Mouse (Mus musculus): ENCODE results near the gene Rere.
"Not testable (repeated sequence)": the region's sequence is repeated elsewhere in the genome, so short reads cannot be mapped to it uniquely, and the experiment has no call there.

DNA sequence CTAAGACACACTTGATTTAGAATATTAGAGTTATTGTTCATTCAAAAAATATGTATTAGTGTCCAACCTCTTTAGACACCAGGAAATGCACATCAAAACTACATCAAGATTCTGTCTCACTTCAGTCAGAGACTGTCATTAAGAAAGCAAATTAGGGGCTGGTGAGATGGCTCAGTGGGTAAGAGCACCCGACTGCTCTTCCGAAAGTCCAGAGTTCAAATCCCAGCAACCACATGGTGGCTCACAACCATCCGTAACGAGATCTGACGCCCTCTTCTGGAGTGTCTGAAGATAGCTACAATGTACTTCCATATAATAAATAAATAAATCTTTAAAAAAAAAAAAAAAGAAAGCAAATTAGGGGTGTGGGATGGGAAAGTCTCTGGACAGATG lies 212.5 kb downstream of the Rere start:
- TF ChIP-seq CTCF (IDR thresholded peaks at IDR 0.05); EP300 (IDR thresholded peaks at IDR 0.05; ENCODE audit: insufficient read depth, low read depth, low read length); POLR2A (IDR thresholded peaks at IDR 0.05; ENCODE audit: insufficient read depth, low read depth, low read length): not testable (repeated sequence)

All from heart, adult 2 months (tissue).